Mouse (Mus musculus) limb, embryonic 13.5 days (tissue): Measurements from ENCODE around the gene Rer1. TPM values are rescaled to one million over a fixed set of nuclear protein-coding genes. Genes with fewer than 3 reads are reported as not detected.
"Not testable (repeated sequence)": the region's sequence is repeated elsewhere in the genome, so short reads cannot be mapped to it uniquely, and the experiment has no call there.

Experiments used
- ATAC-seq: fragments of 200-750 bp; cut with Nextera tagmentation; 2 replicates; pipeline ENCODE4 v1.8.0; 2017; ENCODE audit warnings: low read depth, moderate number of reproducible peaks, moderate TSS enrichment; ENCODE audit not compliant: low FRiP score
- H3K27ac ChIP-seq: fragments of 300-500 bp; sonication (generic); 2 replicates; pipeline ENCODE4 v1.5.1; 2015; ENCODE audit warnings: inconsistent platforms, mild to moderate bottlenecking, moderate library complexity
- H3K27me3 ChIP-seq: fragments of 300-500 bp; sonication (generic); 2 replicates; pipeline ENCODE4 v1.6.1; 2015; ENCODE audit warnings: mild to moderate bottlenecking, inconsistent platforms
- H3K36me3 ChIP-seq: fragments of 300-500 bp; sonication (generic); 2 replicates; pipeline ENCODE4 v1.6.1; 2015; ENCODE audit warnings: inconsistent platforms, mild to moderate bottlenecking, moderate library complexity
- H3K4me1 ChIP-seq: fragments of 300-500 bp; sonication (generic); 2 replicates; pipeline ENCODE4 v1.6.1; 2015; ENCODE audit warnings: inconsistent platforms
- H3K4me2 ChIP-seq: fragments of 300-500 bp; sonication (generic); replicated peaks from 2 replicates; pipeline ENCODE4 v1.6.1; 2015; ENCODE audit warnings: inconsistent platforms, mild to moderate bottlenecking, moderate library complexity
- H3K4me3 ChIP-seq: fragments of 300-500 bp; sonication (generic); 2 replicates; pipeline ENCODE4 v1.5.1; 2015; ENCODE audit warnings: moderate library complexity, mild to moderate bottlenecking, inconsistent platforms
- H3K9ac ChIP-seq: fragments of 300-500 bp; sonication (generic); 2 replicates; pipeline ENCODE4 v1.6.1; 2015; ENCODE audit warnings: mild to moderate bottlenecking, inconsistent platforms
- H3K9me3 ChIP-seq: fragments of 300-500 bp; sonication (generic); 2 replicates; pipeline ENCODE4 v1.6.1; 2016; ENCODE audit warnings: inconsistent platforms
- WGBS: fragments of 180-500 bp; shearing (Covaris S2); methylation state at CpG from one replicate; pipeline ENCODE4 v1.1.7; 2015; 5-methylcytosine and 5-hydroxymethylcytosine counted together
- polyA plus RNA-seq: library from polyadenylated mRNA; unstranded; fragments of >200 nt; fragmentation: Nextera tagmentation; extraction: Ambion mirVana; gene quantifications from 2 replicates; pipeline ENCODE4 v1.2.1, GENCODE M21; 2015

Gene Rer1
- polyA plus RNA-seq, 1 experiment from 2014 or later, result 149 TPM

GRCm38 (mm10) chr4:155085206-155086107 lies 725 bp downstream of the Rer1 start:
- Histone ChIP-seq H3K4me1 (peaks cover 31% of the 10 kb centered on the region), H3K36me3 (peaks cover 37% of the 10 kb centered on the region), H3K9me3 (no peaks in the 10 kb centered on the region), H3K9ac (peak overlapping the region; percentile 91), H3K27me3 (no peaks in the 10 kb centered on the region), H3K4me2 (peak overlapping the region; percentile 86), H3K4me3 (peak overlapping the region; percentile 96), H3K27ac (peak overlapping the region; percentile 93)
- ATAC-seq, result peak; percentile 76; the same call in 1 of the 2 replicates
- WGBS, result 5% methylated on average over 34 of the region's 35 CpGs

- Histone ChIP-seq H3K36me3 (peaks cover 45% of the 10 kb centered on the region), H3K4me2 (peak overlapping the region; percentile 86), H3K4me3 (peak overlapping the region; percentile 96), H3K9ac (no peak overlapping the region), H3K9me3 (no peaks in the 10 kb centered on the region), H3K27me3 (no peaks in the 10 kb centered on the region), H3K27ac (no peak overlapping the region), H3K4me1 (peaks cover 31% of the 10 kb centered on the region)
- 92% methylated on average over 7 of the region's 7 CpGs for WGBS
- ATAC-seq, result no peak
Measured at GRCm38 (mm10) chr4:155084351-155084750, 1.8 kb downstream of the Rer1 start.

- Histone ChIP-seq H3K27ac (no peak overlapping the region), H3K36me3 (peaks cover 44% of the 10 kb centered on the region), H3K4me1 (peaks cover 31% of the 10 kb centered on the region), H3K9ac (0 out of 2 replicates have a peak overlapping the region, but pooled peaks have one; percentile 39), H3K9me3 (no peaks in the 10 kb centered on the region), H3K4me3 (no peak overlapping the region), H3K27me3 (no peaks in the 10 kb centered on the region), H3K4me2 (no peak overlapping the region)
- ATAC-seq, result no peak
- WGBS, result 91% methylated on average over 4 of the region's 4 CpGs
Measured at GRCm38 (mm10) chr4:155083553-155083952, 2.6 kb downstream of the Rer1 start.

GRCm38 (mm10) chr4:155079666-155080065 lies 6.5 kb downstream of the Rer1 start:
- WGBS, result 87% methylated on average over 6 of the region's 6 CpGs
- H3K27ac ChIP-seq, result no peak overlapping the region
- H3K4me2 ChIP-seq, result no peak overlapping the region
- no peaks in the 10 kb centered on the region for H3K27me3 ChIP-seq
- H3K9ac ChIP-seq, result no peak overlapping the region
- H3K4me1 ChIP-seq, result peaks cover 14% of the 10 kb centered on the region
- H3K4me3 ChIP-seq, result no peak overlapping the region
- H3K36me3 ChIP-seq, result peaks cover 82% of the 10 kb centered on the region
- ATAC-seq, result no peak
- no peaks in the 10 kb centered on the region for H3K9me3 ChIP-seq

- not testable (repeated sequence) for H3K9me3 ChIP-seq, H3K27ac ChIP-seq, H3K4me2 ChIP-seq, H3K9ac ChIP-seq, H3K27me3 ChIP-seq, ATAC-seq, H3K4me1 ChIP-seq, H3K4me3 ChIP-seq
- 88% methylated on average over 10 of the region's 10 CpGs for WGBS
- H3K36me3 ChIP-seq, result peaks cover 91% of the 10 kb centered on the region
Measured at GRCm38 (mm10) chr4:155078808-155079207, 7.4 kb downstream of the Rer1 start.

- H3K9ac ChIP-seq, result no peak overlapping the region
- ATAC-seq, result no peak
- H3K36me3 ChIP-seq, result peaks cover 94% of the 10 kb centered on the region
Measured at GRCm38 (mm10) chr4:155076677-155077076, 9.5 kb downstream of the Rer1 start.

GRCm38 (mm10) chr4:155075813-155076212 lies 10.4 kb downstream of the Rer1 start:
- no peak overlapping the region for H3K4me3 ChIP-seq
- H3K4me2 ChIP-seq, result no peak overlapping the region
- ATAC-seq, result no peak
- no peaks in the 10 kb centered on the region for H3K9me3 ChIP-seq
- H3K36me3 ChIP-seq, result peaks cover 96% of the 10 kb centered on the region
- H3K9ac ChIP-seq, result no peak overlapping the region
- H3K27ac ChIP-seq, result no peak overlapping the region
- no peaks in the 10 kb centered on the region for H3K4me1 ChIP-seq
- H3K27me3 ChIP-seq, result no peaks in the 10 kb centered on the region
- WGBS, result 95% methylated on average over 2 of the region's 2 CpGs

More at GRCm38 (mm10) chr4:155076677-155077076, 9.5 kb downstream of the Rer1 start:
- H3K27me3 ChIP-seq, result no peaks in the 10 kb centered on the region
- H3K9me3 ChIP-seq, result no peaks in the 10 kb centered on the region
- no peak overlapping the region for H3K27ac ChIP-seq
- H3K4me2 ChIP-seq, result no peak overlapping the region
- no peaks in the 10 kb centered on the region for H3K4me1 ChIP-seq
- H3K4me3 ChIP-seq, result no peak overlapping the region
- 88% methylated on average over 9 of the region's 9 CpGs for WGBS

- ATAC-seq, result no peak
- no peaks in the 10 kb centered on the region for H3K4me1 ChIP-seq
- H3K27me3 ChIP-seq, result no peaks in the 10 kb centered on the region
- no peak overlapping the region for H3K4me2 ChIP-seq
- H3K9ac ChIP-seq, result no peak overlapping the region
- no peaks in the 10 kb centered on the region for H3K9me3 ChIP-seq
- H3K36me3 ChIP-seq, result peaks cover 96% of the 10 kb centered on the region
- H3K4me3 ChIP-seq, result no peak overlapping the region
- no peak overlapping the region for H3K27ac ChIP-seq
- 86% methylated on average over 9 of the region's 9 CpGs for WGBS
Measured at GRCm38 (mm10) chr4:155075137-155075536, 11.0 kb downstream of the Rer1 start.

- WGBS, result 79% methylated on average over 9 of the region's 9 CpGs
Measured at GRCm38 (mm10) chr4:155074418-155074817, 11.8 kb downstream of the Rer1 start.

GRCm38 (mm10) chr4:155070921-155071320 lies 15.3 kb downstream of the Rer1 start:
- no peaks in the 10 kb centered on the region for H3K9me3 ChIP-seq
- no peak overlapping the region for H3K27ac ChIP-seq
- ATAC-seq, result no peak
- WGBS, result 88% methylated on average over 5 of the region's 5 CpGs
- H3K27me3 ChIP-seq, result no peaks in the 10 kb centered on the region
- no peak overlapping the region for H3K4me2 ChIP-seq
- H3K9ac ChIP-seq, result no peak overlapping the region; the same call in 1 of the 2 replicates
- H3K4me3 ChIP-seq, result no peak overlapping the region
- H3K4me1 ChIP-seq, result peaks cover 17% of the 10 kb centered on the region
- peaks cover 79% of the 10 kb centered on the region for H3K36me3 ChIP-seq

More at GRCm38 (mm10) chr4:155074418-155074817, 11.8 kb downstream of the Rer1 start:
- H3K36me3 ChIP-seq, result peaks cover 96% of the 10 kb centered on the region
- ATAC-seq, result no peak
- no peak overlapping the region for H3K4me2 ChIP-seq
- no peak overlapping the region for H3K27ac ChIP-seq
- no peaks in the 10 kb centered on the region for H3K9me3 ChIP-seq
- H3K4me3 ChIP-seq, result no peak overlapping the region
- no peaks in the 10 kb centered on the region for H3K4me1 ChIP-seq
- no peak overlapping the region for H3K9ac ChIP-seq
- H3K27me3 ChIP-seq, result no peaks in the 10 kb centered on the region

- H3K36me3 ChIP-seq, result peaks cover 72% of the 10 kb centered on the region
- 94% methylated on average over 13 of the region's 13 CpGs for WGBS
Measured at GRCm38 (mm10) chr4:155070199-155070598, 16.0 kb downstream of the Rer1 start.

GRCm38 (mm10) chr4:155069191-155069590 lies 17.0 kb downstream of the Rer1 start:
- Histone ChIP-seq H3K9me3 (no peaks in the 10 kb centered on the region), H3K9ac (no peak overlapping the region), H3K27me3 (no peaks in the 10 kb centered on the region), H3K4me2 (no peak overlapping the region), H3K27ac (no peak overlapping the region), H3K4me3 (no peak overlapping the region), H3K36me3 (peaks cover 62% of the 10 kb centered on the region), H3K4me1 (peaks cover 21% of the 10 kb centered on the region)
- WGBS, result 80% methylated on average over 6 of the region's 6 CpGs
- no peak for ATAC-seq

More at GRCm38 (mm10) chr4:155070199-155070598, 16.0 kb downstream of the Rer1 start:
- Histone ChIP-seq H3K9me3 (no peaks in the 10 kb centered on the region), H3K4me3 (no peak overlapping the region), H3K27ac (no peak overlapping the region), H3K27me3 (no peaks in the 10 kb centered on the region), H3K4me2 (no peak overlapping the region), H3K4me1 (peaks cover 21% of the 10 kb centered on the region), H3K9ac (no peak overlapping the region)
- ATAC-seq, result no peak
